ENCODE assay signal across 21 mouse cellular contexts in the genomic region with DNA sequence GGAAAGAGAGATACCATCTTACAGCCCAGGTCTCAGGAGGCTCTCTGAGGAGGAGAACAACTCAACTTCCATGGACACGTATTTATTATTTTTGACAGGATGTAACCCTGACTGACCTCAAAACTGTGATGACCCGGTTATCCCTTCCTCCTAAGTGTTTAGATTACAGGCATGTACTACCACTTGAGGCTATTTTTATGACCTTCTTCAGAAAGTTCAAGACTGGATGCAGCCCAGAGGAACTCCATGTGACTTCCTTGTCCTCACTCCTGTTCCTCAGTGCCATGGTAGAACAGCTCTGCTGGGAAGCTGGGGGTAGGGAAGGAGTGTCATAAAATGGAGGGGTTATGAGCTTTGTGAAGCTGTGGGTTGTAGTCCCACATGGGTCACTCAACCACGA. TPM values are rescaled to one million over a fixed set of nuclear protein-coding genes. Genes with fewer than 3 reads are reported as not detected.
DNase-seq lines count a peak whose midpoint lies in the region; ATAC-seq and TF ChIP-seq lines count a peak whose summit lies in the region.
"Had no signal": no experiment of that assay in that cellular context is flagged by ENCODE, and none has a peak within 500 bp of the region (broad histone marks: within the 10 kb centered on the region; RNA-seq: fewer than 3 reads in every experiment).

No protein-coding gene starts in this region.

- no peak overlapping the region for H3K4me2 ChIP-seq in heart, postnatal 0 days (ENCODE audit: low read depth, low read length)
- no peak overlapping the region for H3K4me2 ChIP-seq in liver, postnatal 0 days (ENCODE audit: low read depth, low read length)
- no peak overlapping the region for H3K4me2 ChIP-seq in embryonic facial prominence, embryonic 15.5 days (replicated peaks)
- H3K4me2 ChIP-seq: hindbrain, embryonic 15.5 days; limb, embryonic 13.5 days had no signal

- intact Hi-C loops in heart, adult 2 months (cut with DNase I) = no loop called here
- intact Hi-C loops in heart, postnatal 25 days (cut with DNase I) = loop anchor here (2.0 kb wide), 1 partner anchor 15 kb away; no protein-coding TSS in a partner anchor

- peaks cover 10% of the 10 kb centered on the region for H3K79me2 ChIP-seq in heart, adult 2 months (replicated peaks; ENCODE audit: control insufficient read depth, insufficient read depth, low read length)

- TF ChIP-seq CTCF in heart, adult 2 months (IDR thresholded peaks at IDR 0.05) = no peak
- no peak for TF ChIP-seq CTCF in heart, postnatal 0 days (IDR thresholded peaks at IDR 0.05; ENCODE audit: low read depth)
- no peak for TF ChIP-seq CTCF in liver, postnatal 0 days (IDR thresholded peaks at IDR 0.05; ENCODE audit: low read depth)

- H3K27ac ChIP-seq in heart, adult 2 months = peak overlapping the region; percentile 45; the same call in 1 of the 2 replicates
- H3K27ac ChIP-seq in heart, postnatal 0 days (ENCODE audit: low read depth) = peak overlapping the region; percentile 32
- peak overlapping the region; percentile 24; the same call in 1 of the 2 replicates for H3K27ac ChIP-seq in liver, postnatal 0 days (ENCODE audit: low read depth)
- H3K27ac ChIP-seq in embryonic facial prominence, embryonic 15.5 days (replicated peaks) = 0 out of 2 replicates have a peak overlapping the region, but pooled peaks have one; percentile 17
- H3K27ac ChIP-seq: forebrain, embryonic 10.5 days; hindbrain, embryonic 15.5 days had no signal

- H3K27me3 ChIP-seq in heart, adult 2 months (ENCODE audit: control insufficient read depth, insufficient read depth, low read length) = no peaks in the 10 kb centered on the region
- H3K27me3 ChIP-seq in heart, postnatal 0 days (ENCODE audit: control insufficient read depth, insufficient read depth, low read length) = no peaks in the 10 kb centered on the region
- no peaks in the 10 kb centered on the region for H3K27me3 ChIP-seq in liver, postnatal 0 days (ENCODE audit: insufficient read depth, low read length)
- H3K27me3 ChIP-seq in embryonic facial prominence, embryonic 15.5 days = no peaks in the 10 kb centered on the region
- H3K27me3 ChIP-seq: hindbrain, embryonic 15.5 days; limb, embryonic 13.5 days; Patski had no signal

- no peak overlapping the region for H3K4me3 ChIP-seq in heart, adult 2 months
- H3K4me3 ChIP-seq in heart, postnatal 0 days (ENCODE audit: low read depth, low read length) = no peak overlapping the region
- no peak overlapping the region for H3K4me3 ChIP-seq in liver, postnatal 0 days (ENCODE audit: low read depth, low read length)
- no peak overlapping the region for H3K4me3 ChIP-seq in embryonic facial prominence, embryonic 15.5 days (replicated peaks)
- H3K4me3 ChIP-seq: forebrain, embryonic 10.5 days; hindbrain, embryonic 15.5 days; limb, embryonic 13.5 days had no signal

- TF ChIP-seq EP300 in heart, adult 2 months (IDR thresholded peaks at IDR 0.05; ENCODE audit: insufficient read depth, low read depth, low read length) = no peak
- TF ChIP-seq EP300 in heart, postnatal 0 days (IDR thresholded peaks at IDR 0.05; ENCODE audit: low read depth) = no peak
- TF ChIP-seq EP300 in liver, postnatal 0 days (IDR thresholded peaks at IDR 0.05; ENCODE audit: low read depth) = peak; percentile 22; the same call in 1 of the 2 replicates

- no peaks in the 10 kb centered on the region for H3K9me3 ChIP-seq in heart, postnatal 0 days (replicated peaks; ENCODE audit: control insufficient read depth, low read length)
- no peaks in the 10 kb centered on the region for H3K9me3 ChIP-seq in liver, postnatal 0 days (ENCODE audit: low read length)
- no peaks in the 10 kb centered on the region for H3K9me3 ChIP-seq in embryonic facial prominence, embryonic 15.5 days (replicated peaks)
- H3K9me3 ChIP-seq: forebrain, embryonic 10.5 days; hindbrain, embryonic 15.5 days; limb, embryonic 13.5 days had no signal

- WGBS in heart, adult 2 months = 21% methylated on average over 3 of the region's 3 CpGs
- 40% methylated on average over 3 of the region's 3 CpGs for WGBS in heart, postnatal 0 days
- 61% methylated on average over 3 of the region's 3 CpGs for WGBS in liver, postnatal 0 days (ENCODE audit: insufficient replicate concordance)
- 55% methylated on average over 3 of the region's 3 CpGs for WGBS in embryonic facial prominence, embryonic 15.5 days

- peaks cover 19% of the 10 kb centered on the region for H3K36me3 ChIP-seq in heart, adult 2 months (ENCODE audit: control insufficient read depth, insufficient read depth, low read length)
- no peaks in the 10 kb centered on the region; the same call in none of the 2 replicates for H3K36me3 ChIP-seq in heart, postnatal 0 days (replicated peaks; ENCODE audit: control insufficient read depth, insufficient read depth, low read length)
- no peaks in the 10 kb centered on the region for H3K36me3 ChIP-seq in liver, postnatal 0 days (replicated peaks; ENCODE audit: insufficient read depth, low read length)
- no peaks in the 10 kb centered on the region for H3K36me3 ChIP-seq in embryonic facial prominence, embryonic 15.5 days
- H3K36me3 ChIP-seq: forebrain, embryonic 10.5 days; G1E; hindbrain, embryonic 15.5 days had no signal

- H3K4me1 ChIP-seq in heart, adult 2 months (ENCODE audit: control insufficient read depth, insufficient read depth, low read length) = peaks cover 43% of the 10 kb centered on the region
- peaks cover 80% of the 10 kb centered on the region for H3K4me1 ChIP-seq in heart, postnatal 0 days (ENCODE audit: control insufficient read depth, insufficient read depth)
- peaks cover 32% of the 10 kb centered on the region for H3K4me1 ChIP-seq in liver, postnatal 0 days (ENCODE audit: insufficient read depth)
- H3K4me1 ChIP-seq in embryonic facial prominence, embryonic 15.5 days = peaks cover 71% of the 10 kb centered on the region

- ATAC-seq in heart, postnatal 0 days (ENCODE audit: insufficient read depth, low read depth) = no peak
- ATAC-seq in liver, postnatal 0 days = peak; percentile 52
- no peak for ATAC-seq in embryonic facial prominence, embryonic 15.5 days (ENCODE audit: insufficient number of reproducible peaks, low FRiP score, low TSS enrichment, low read depth)
- ATAC-seq: forebrain, postnatal 0 days; Patski had no signal

- no peak for TF ChIP-seq POLR2A in heart, adult 2 months (IDR thresholded peaks at IDR 0.05; ENCODE audit: insufficient read depth, low read depth, low read length)

- no peak for DNase-seq in heart, adult 2 months
- DNase-seq in heart, postnatal 4 days = no peak
- no peak for DNase-seq in heart, postnatal 0 days (ENCODE audit: low spot score)
- DNase-seq in heart, postnatal 25 days (ENCODE audit: low spot score) = no peak
- DNase-seq in liver, postnatal 0 days = no peak
- no peak for DNase-seq in liver
- no peak for DNase-seq in urinary bladder, postnatal 4 days (ENCODE audit: low spot score in 2 of 2)
- DNase-seq: adrenal gland, postnatal 36 days; cerebellum, adult 9-10 months; forebrain, postnatal 0 days; gastrocnemius, postnatal 36 days; kidney, adult 9 months; kidney, postnatal 25 days; lung, postnatal 14 days; midbrain, embryonic 14.5 days had no signal

- H3K9ac ChIP-seq in heart, adult 2 months (ENCODE audit: low read depth, low read length) = no peak overlapping the region
- H3K9ac ChIP-seq in heart, postnatal 0 days (replicated peaks; ENCODE audit: low read depth, low read length) = no peak overlapping the region
- H3K9ac ChIP-seq in liver, postnatal 0 days (replicated peaks) = no peak overlapping the region
- H3K9ac ChIP-seq in embryonic facial prominence, embryonic 15.5 days = no peak overlapping the region
- H3K9ac ChIP-seq: forebrain, postnatal 0 days; hindbrain, embryonic 15.5 days; limb, embryonic 13.5 days had no signal

RNA-seq across cellular contexts. Expression of gene Creb3l2, which starts 16.1 kb away (rescaled TPM):
- 10 to 100 TPM; 20.5 to 26.5 TPM for total RNA-seq in heart, adult 2 months (2021)
- 16.7 and 19.2 TPM in 2 replicates for polyA plus RNA-seq in heart, adult 2 months (2012; rRNA removed)
- total RNA-seq in heart, postnatal 4 days (2021) = 10 to 100 TPM; 61.7 to 66.7 TPM
- total RNA-seq in heart, postnatal 0 days (2014; rRNA removed; ENCODE audit: low replicate concordance) = 32.4 and 39.7 TPM in 2 replicates
- polyA plus RNA-seq in heart, postnatal 0 days (2015; fragmentation: Nextera tagmentation; extraction: Ambion mirVana) = 16.3 TPM in 2 replicates
- 10 to 100 TPM; 23.9 to 28.5 TPM for total RNA-seq in heart, postnatal 25 days (2021)
- polyA plus RNA-seq in liver, postnatal 0 days (2015; fragmentation: Nextera tagmentation; extraction: Ambion mirVana) = 2.1 TPM in 2 replicates
- polyA plus RNA-seq in embryonic facial prominence, embryonic 15.5 days (2015; fragmentation: Nextera tagmentation; extraction: Ambion mirVana) = 27.3 and 28.1 TPM in 2 replicates
- polyA plus RNA-seq: G1E had no signal
